Mouse (Mus musculus): ENCODE measurements around the gene Gm49339.
"Not testable (repeated sequence)": the region's sequence is repeated elsewhere in the genome, so short reads cannot be mapped to it uniquely, and the experiment has no call there.

Gm49339 gene

GRCm38 (mm10) chr10:51480397-51480796 is at the start of gene Gm49339, which contains the start of gene Lilr4b:
TSS of gene Gm49339 (plus strand) at chr10:51480612.
TSS of gene Lilr4b (plus strand) at chr10:51480632.
- not testable (repeated sequence) for DNase-seq (ENCODE audit: extremely low read depth, insufficient read length, low spot score)

- DNase-seq (ENCODE audit: extremely low read depth, insufficient read length, low spot score), result no peak
These were observed 47.5 kb upstream of the Gm49339 start for GRCm38 (mm10) chr10:51432940-51433339.

- no peak for DNase-seq (ENCODE audit: extremely low read depth, insufficient read length, low spot score)
These were observed 44.7 kb upstream of the Gm49339 start for GRCm38 (mm10) chr10:51435684-51436083.

DNA sequence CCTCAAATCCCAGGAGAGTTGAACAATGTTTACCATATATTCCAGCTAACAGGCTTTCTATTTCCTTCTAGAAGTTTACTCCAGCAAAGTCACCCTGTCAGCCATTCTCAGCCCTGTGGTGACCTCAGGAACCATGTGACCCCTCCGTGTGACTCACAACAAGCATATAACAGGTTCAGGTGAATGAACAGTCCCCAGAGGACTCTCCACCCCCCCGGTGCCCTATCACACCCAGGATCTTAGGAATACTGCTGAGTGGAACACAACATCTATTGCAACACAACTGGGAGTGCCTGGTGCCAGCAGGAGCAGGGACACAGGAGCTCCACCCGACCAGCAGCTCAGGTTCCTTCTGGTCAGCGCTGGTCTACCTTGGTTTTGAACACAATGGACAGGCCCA is 28.8 kb upstream of the Gm49339 start:
- DNase-seq (ENCODE audit: extremely low read depth, insufficient read length, low spot score), result no peak

DNA sequence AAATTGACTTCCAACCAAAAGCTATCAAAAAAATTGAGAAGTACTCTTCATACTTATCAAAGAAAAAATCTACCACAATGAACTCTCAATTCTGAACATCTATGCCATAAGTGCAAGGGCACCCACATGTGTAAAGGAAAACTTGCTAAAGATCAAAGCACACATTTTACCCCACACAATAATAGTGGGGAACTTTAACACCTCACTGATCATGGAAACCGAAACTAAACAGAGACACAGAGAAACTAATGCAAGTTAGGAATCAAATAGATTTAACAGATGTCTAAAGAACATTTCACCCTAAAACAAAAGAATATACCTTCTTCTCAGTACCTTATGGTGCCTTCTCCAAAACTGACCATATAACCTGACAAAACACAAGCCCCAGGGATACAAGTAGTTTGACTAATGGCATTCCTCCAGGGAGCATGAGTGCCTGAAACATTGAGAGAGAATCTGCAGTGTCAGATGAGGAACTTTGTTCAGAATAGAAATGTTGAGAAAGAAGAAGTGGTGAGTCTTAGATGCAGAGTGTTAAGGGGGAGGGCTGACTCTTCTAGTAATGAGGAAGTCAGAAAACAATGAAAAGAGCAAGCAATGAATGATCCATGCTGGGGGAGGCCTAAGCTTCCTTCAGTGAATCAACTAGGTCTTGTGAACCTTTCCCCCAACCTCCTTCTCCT is 26.7 kb upstream of the Gm49339 start:
- DNase-seq (ENCODE audit: extremely low read depth, insufficient read length, low spot score), result no peak

GRCm38 (mm10) chr10:51454365-51454764 is 26.0 kb upstream of the Gm49339 start:
- DNase-seq (ENCODE audit: extremely low read depth, insufficient read length, low spot score), result no peak

DNA sequence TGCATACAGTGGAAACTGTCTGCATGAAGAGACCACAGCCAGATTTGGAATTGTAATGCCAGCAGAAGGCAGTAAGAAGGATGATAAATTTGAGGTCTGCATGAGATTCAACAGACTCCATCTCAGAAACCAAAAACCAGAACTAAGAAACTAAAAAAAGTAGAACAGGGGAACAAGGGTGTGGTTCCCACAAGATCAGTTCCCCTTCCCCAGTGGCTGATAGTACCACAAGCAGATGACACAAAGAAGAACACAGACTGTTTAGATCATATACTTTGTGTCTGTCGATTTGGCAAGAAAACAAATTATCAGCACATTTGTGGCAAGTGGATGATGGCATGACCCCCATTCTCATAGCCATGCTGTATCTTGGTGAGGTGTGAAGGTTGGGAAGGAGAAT is 24.6 kb upstream of the Gm49339 start:
- no peak for DNase-seq (ENCODE audit: extremely low read depth, insufficient read length, low spot score)

DNA sequence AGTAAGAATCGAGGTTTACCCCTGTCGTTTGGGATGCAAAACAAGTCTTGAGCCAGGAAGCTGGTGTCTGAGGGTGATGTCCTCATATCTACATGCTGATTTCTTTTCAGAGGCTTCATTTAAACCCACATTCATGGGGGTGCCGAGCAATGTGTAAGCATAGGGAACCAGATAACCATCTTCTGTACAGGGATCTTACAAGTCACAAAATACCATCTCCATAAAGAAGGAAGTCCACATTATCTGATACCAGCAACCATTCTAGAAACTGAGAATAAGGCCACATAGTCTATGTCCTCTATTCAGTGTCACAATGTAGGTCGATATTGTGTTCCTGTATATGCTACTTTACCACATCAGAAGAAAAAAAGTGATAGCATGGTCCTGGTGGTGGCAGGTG is 24.0 kb upstream of the Gm49339 start:
- DNase-seq (ENCODE audit: extremely low read depth, insufficient read length, low spot score), result no peak

DNA sequence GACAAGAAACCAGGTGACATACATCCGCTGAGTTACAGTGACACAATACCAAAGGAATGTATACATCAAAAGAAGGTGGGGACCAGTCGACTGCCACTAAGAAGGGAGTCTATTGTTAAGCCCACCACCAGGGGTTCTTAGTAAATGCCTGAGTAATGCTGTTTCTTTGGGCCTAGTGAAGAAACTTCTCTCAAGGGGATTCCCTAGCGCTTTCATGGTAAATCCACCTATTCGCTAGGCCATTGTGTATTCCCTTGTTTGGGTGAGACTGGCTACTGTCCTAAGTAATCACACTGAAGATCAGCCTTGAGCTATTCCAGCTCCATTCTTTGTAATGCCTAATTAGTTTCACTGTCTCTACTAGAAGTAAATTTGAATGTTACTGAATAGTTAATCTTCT is 16.6 kb upstream of the Gm49339 start:
- not testable (repeated sequence) for DNase-seq (ENCODE audit: extremely low read depth, insufficient read length, low spot score)

- DNase-seq (ENCODE audit: extremely low read depth, insufficient read length, low spot score), result not testable (repeated sequence)
These were observed 10.3 kb downstream of the Gm49339 start, which contains the start of gene Lilrb4a for GRCm38 (mm10) chr10:51490691-51491090. TSS of gene Lilrb4a (plus strand) at chr10:51490956.

- DNase-seq (ENCODE audit: extremely low read depth, insufficient read length, low spot score), result no peak
These were observed 39.6 kb downstream of the Gm49339 start for GRCm38 (mm10) chr10:51520021-51520420.

- no peak for DNase-seq (ENCODE audit: extremely low read depth, insufficient read length, low spot score)
These were observed 41.0 kb downstream of the Gm49339 start for GRCm38 (mm10) chr10:51521453-51521852.

DNA sequence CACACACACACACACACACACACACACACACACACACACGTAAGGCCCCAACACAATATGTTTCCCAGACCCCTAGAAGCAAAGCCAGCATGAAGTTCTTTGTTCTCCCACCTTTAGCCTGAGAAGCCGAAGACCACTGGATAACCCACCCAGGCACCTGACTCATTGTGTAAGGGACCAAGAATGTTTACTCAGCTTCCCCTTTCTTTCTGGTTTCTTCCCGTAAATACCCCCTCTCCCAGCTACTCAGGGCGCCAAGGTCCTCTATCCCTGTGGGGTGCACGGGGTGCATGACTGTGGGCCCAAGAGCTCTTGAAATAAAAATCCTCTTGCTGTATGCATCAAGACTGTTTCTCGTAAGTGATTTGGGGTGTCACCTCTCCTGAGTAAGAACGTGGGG is 45.7 kb downstream of the Gm49339 start:
- DNase-seq (ENCODE audit: extremely low read depth, insufficient read length, low spot score), result no peak

GRCm38 (mm10) chr10:51526633-51527032 is 46.2 kb downstream of the Gm49339 start:
- no peak for DNase-seq (ENCODE audit: extremely low read depth, insufficient read length, low spot score)

GRCm38 (mm10) chr10:51528840-51529434 is 48.5 kb downstream of the Gm49339 start:
- no peak for DNase-seq (ENCODE audit: extremely low read depth, insufficient read length, low spot score)

- DNase-seq (ENCODE audit: extremely low read depth, insufficient read length, low spot score), result no peak
These were observed 49.1 kb downstream of the Gm49339 start for GRCm38 (mm10) chr10:51529497-51529896.

- no peak for DNase-seq (ENCODE audit: extremely low read depth, insufficient read length, low spot score)
These were observed 50.4 kb downstream of the Gm49339 start for GRCm38 (mm10) chr10:51530813-51531212.

All from 3134 (cell line).